Mouse (Mus musculus) neural tube, embryonic 14.5 days (tissue): ENCODE measurements around the gene Adarb2. TPM values are rescaled to one million over a fixed set of nuclear protein-coding genes. Genes with fewer than 3 reads are reported as not detected.

ENCODE experiments used
- ATAC-seq: fragments of 200-750 bp; cut with Nextera tagmentation; 2 replicates; pipeline ENCODE4 v1.8.0; 2017; ENCODE audit warnings: low read depth, mild to moderate bottlenecking, moderate TSS enrichment, moderate library complexity
- H3K27ac ChIP-seq: fragments of 300-500 bp; sonication (generic); 2 replicates; pipeline ENCODE4 v1.5.1; 2014; ENCODE audit warnings: low read depth, mild to moderate bottlenecking, control low read depth, low read length, moderate library complexity, mixed read lengths
- H3K27me3 ChIP-seq: fragments of 300-500 bp; sonication (generic); 2 replicates; pipeline ENCODE4 v1.6.1; 2014; ENCODE audit warnings: low read length; ENCODE audit not compliant: control insufficient read depth, insufficient read depth
- H3K36me3 ChIP-seq: fragments of 300-500 bp; sonication (generic); 2 replicates; pipeline ENCODE4 v1.6.1; 2014; ENCODE audit warnings: low read length, mixed read lengths; ENCODE audit not compliant: control insufficient read depth, insufficient read depth
- H3K4me1 ChIP-seq: fragments of 300-500 bp; sonication (generic); 2 replicates; pipeline ENCODE4 v1.6.1; 2014; ENCODE audit warnings: low read length; ENCODE audit not compliant: control insufficient read depth, insufficient read depth
- H3K4me2 ChIP-seq: fragments of 300-500 bp; sonication (generic); 2 replicates; pipeline ENCODE4 v1.6.1; 2014; ENCODE audit warnings: mild to moderate bottlenecking, low read depth, low read length, control low read depth
- H3K4me3 ChIP-seq: fragments of 300-500 bp; sonication (generic); 2 replicates; pipeline ENCODE4 v1.5.1; 2014; ENCODE audit warnings: low read depth, low read length, control low read depth, mixed read lengths
- H3K9ac ChIP-seq: fragments of 300-500 bp; sonication (generic); replicated peaks from 2 replicates; pipeline ENCODE4 v1.6.1; 2014; ENCODE audit warnings: low read depth, mild to moderate bottlenecking, control low read depth, low read length, mixed read lengths
- H3K9me3 ChIP-seq: fragments of 300-500 bp; sonication (generic); 2 replicates; pipeline ENCODE4 v1.6.1; 2016; ENCODE audit warnings: low read length; ENCODE audit not compliant: control insufficient read depth
- WGBS: fragments of 180-500 bp; shearing (Covaris S2); extraction: QIAGEN DNeasy Blood & Tissue Kit; methylation state at CpG from one replicate; pipeline ENCODE4 v1.1.7; 2014; 5-methylcytosine and 5-hydroxymethylcytosine counted together
- polyA plus RNA-seq: library from polyadenylated mRNA; unstranded; fragments of >200 nt; fragmentation: Nextera tagmentation; extraction: Ambion mirVana; gene quantifications from 2 replicates; pipeline ENCODE4 v1.2.1, GENCODE M21; 2014

Adarb2 gene
- polyA plus RNA-seq, 1 experiment from 2014 or later: 36.7 TPM

GRCm38 (mm10) chr13:8410353-8411318 lies 208.0 kb downstream of the Adarb2 start:
- H3K9ac ChIP-seq: no peak overlapping the region
- H3K36me3 ChIP-seq: no peaks in the 10 kb centered on the region
- WGBS: 48% methylated on average over 5 of the region's 5 CpGs
- no peak overlapping the region for H3K27ac ChIP-seq
- no peaks in the 10 kb centered on the region for H3K4me1 ChIP-seq
- no peaks in the 10 kb centered on the region for H3K27me3 ChIP-seq
- ATAC-seq: peak; percentile 66
- H3K4me2 ChIP-seq: no peak overlapping the region
- H3K9me3 ChIP-seq: no peaks in the 10 kb centered on the region
- H3K4me3 ChIP-seq: no peak overlapping the region

GRCm38 (mm10) chr13:8424019-8424719 lies 221.5 kb downstream of the Adarb2 start:
- Histone ChIP-seq H3K36me3 (no peaks in the 10 kb centered on the region), H3K27ac (no peak overlapping the region), H3K9ac (no peak overlapping the region), H3K9me3 (no peaks in the 10 kb centered on the region), H3K4me3 (no peak overlapping the region), H3K4me1 (no peaks in the 10 kb centered on the region), H3K4me2 (no peak overlapping the region), H3K27me3 (no peaks in the 10 kb centered on the region)
- no peak for ATAC-seq
- 58% methylated on average over 15 of the region's 15 CpGs for WGBS

- H3K9me3 ChIP-seq: no peaks in the 10 kb centered on the region
- ATAC-seq: no peak
- WGBS: 96% methylated on average over 4 of the region's 4 CpGs
- H3K27ac ChIP-seq: no peak overlapping the region
- H3K4me2 ChIP-seq: no peak overlapping the region
- no peak overlapping the region for H3K9ac ChIP-seq
- H3K4me3 ChIP-seq: no peak overlapping the region
- no peaks in the 10 kb centered on the region for H3K4me1 ChIP-seq
- H3K36me3 ChIP-seq: no peaks in the 10 kb centered on the region
- no peaks in the 10 kb centered on the region for H3K27me3 ChIP-seq
These were observed 236.6 kb downstream of the Adarb2 start for GRCm38 (mm10) chr13:8439188-8439835.

- H3K4me2 ChIP-seq: no peak overlapping the region
- no peak overlapping the region for H3K27ac ChIP-seq
- 83% methylated on average over 2 of the region's 2 CpGs for WGBS
- H3K9ac ChIP-seq: no peak overlapping the region
- no peaks in the 10 kb centered on the region for H3K27me3 ChIP-seq
- H3K4me1 ChIP-seq: no peaks in the 10 kb centered on the region
- no peak overlapping the region for H3K4me3 ChIP-seq
- no peaks in the 10 kb centered on the region for H3K36me3 ChIP-seq
- no peaks in the 10 kb centered on the region for H3K9me3 ChIP-seq
- ATAC-seq: no peak
These were observed 242.7 kb downstream of the Adarb2 start for GRCm38 (mm10) chr13:8445415-8445814.

GRCm38 (mm10) chr13:8448192-8448879 lies 245.7 kb downstream of the Adarb2 start:
- H3K27me3 ChIP-seq: no peaks in the 10 kb centered on the region
- ATAC-seq: peak; percentile 85
- no peak overlapping the region for H3K4me2 ChIP-seq
- H3K4me1 ChIP-seq: no peaks in the 10 kb centered on the region
- H3K4me3 ChIP-seq: no peak overlapping the region
- H3K9me3 ChIP-seq: no peaks in the 10 kb centered on the region
- no peaks in the 10 kb centered on the region for H3K36me3 ChIP-seq
- H3K27ac ChIP-seq: no peak overlapping the region
- H3K9ac ChIP-seq: no peak overlapping the region
- 36% methylated on average over 8 of the region's 8 CpGs for WGBS

- no peaks in the 10 kb centered on the region for H3K36me3 ChIP-seq
- no peak for ATAC-seq
- WGBS: 85% methylated on average over 4 of the region's 4 CpGs
These were observed 248.9 kb downstream of the Adarb2 start for GRCm38 (mm10) chr13:8451581-8451980.

GRCm38 (mm10) chr13:8456886-8457285 lies 254.2 kb downstream of the Adarb2 start:
- WGBS: 79% methylated on average over 3 of the region's 3 CpGs
- Histone ChIP-seq H3K4me1 (no peaks in the 10 kb centered on the region), H3K4me2 (no peak overlapping the region), H3K4me3 (no peak overlapping the region), H3K27me3 (no peaks in the 10 kb centered on the region), H3K36me3 (no peaks in the 10 kb centered on the region), H3K9ac (no peak overlapping the region), H3K27ac (no peak overlapping the region), H3K9me3 (no peaks in the 10 kb centered on the region)
- no peak for ATAC-seq

More at GRCm38 (mm10) chr13:8451581-8451980, 248.9 kb downstream of the Adarb2 start:
- no peaks in the 10 kb centered on the region for H3K9me3 ChIP-seq
- no peak overlapping the region for H3K27ac ChIP-seq
- no peak overlapping the region for H3K9ac ChIP-seq
- no peak overlapping the region for H3K4me3 ChIP-seq
- H3K4me2 ChIP-seq: no peak overlapping the region
- H3K4me1 ChIP-seq: no peaks in the 10 kb centered on the region
- H3K27me3 ChIP-seq: no peaks in the 10 kb centered on the region

GRCm38 (mm10) chr13:8457831-8458230 lies 255.2 kb downstream of the Adarb2 start:
- Histone ChIP-seq H3K27ac (no peak overlapping the region), H3K9ac (no peak overlapping the region), H3K4me3 (no peak overlapping the region), H3K27me3 (no peaks in the 10 kb centered on the region), H3K4me2 (no peak overlapping the region), H3K9me3 (no peaks in the 10 kb centered on the region), H3K36me3 (no peaks in the 10 kb centered on the region), H3K4me1 (no peaks in the 10 kb centered on the region)
- no peak for ATAC-seq
- WGBS: 77% methylated on average over 3 of the region's 3 CpGs
